Mouse (Mus musculus) embryonic fibroblast, embryonic 13.5 days (primary cell): ENCODE measurements around the gene Sel1l3.

ENCODE experiments used
- CTCF ChIP-seq: IDR thresholded peaks from 2 replicates; pipeline ENCODE4 v1.5.1; 2011; ENCODE audit warnings: mild to moderate bottlenecking, control low read depth, low read length, moderate library complexity, borderline replicate concordance; ENCODE audit not compliant: insufficient read depth
- POLR2A ChIP-seq: IDR thresholded peaks from 2 replicates; pipeline ENCODE4 v1.6.1; 2011; ENCODE audit warnings: low read depth, mild to moderate bottlenecking, control low read depth, low read length, moderate library complexity

- no peak for TF ChIP-seq POLR2A
- TF ChIP-seq CTCF: no peak
Measured at GRCm38 (mm10) chr5:53154501-53154900, 59.2 kb downstream of the Sel1l3 start.
